ENCODE assay signal across 10 mouse cellular contexts in genomic region chr13:93074147-93074641, GRCm38 (mm10).
DNase-seq lines count a peak whose midpoint lies in the region; ATAC-seq lines count a peak whose summit lies in the region.
"Had no signal": no experiment of that assay in that cellular context is flagged by ENCODE, and none has a peak within 500 bp of the region (broad histone marks: within the 10 kb centered on the region; RNA-seq: fewer than 3 reads in every experiment).

No protein-coding gene starts in this region.

- H3K36me3 ChIP-seq in forebrain, embryonic 14.5 days (ENCODE audit: control insufficient read depth, insufficient read depth, low read length): no peaks in the 10 kb centered on the region
- no peaks in the 10 kb centered on the region for H3K36me3 ChIP-seq in forebrain, embryonic 12.5 days (replicated peaks)
- H3K36me3 ChIP-seq: intestine, embryonic 15.5 days had no signal

- H3K4me3 ChIP-seq in forebrain, embryonic 14.5 days (ENCODE audit: low read depth, low read length): no peak overlapping the region
- no peak overlapping the region for H3K4me3 ChIP-seq in forebrain, embryonic 12.5 days (replicated peaks)
- H3K4me3 ChIP-seq: intestine, embryonic 15.5 days had no signal

- H3K9me3 ChIP-seq in forebrain, embryonic 14.5 days (replicated peaks; ENCODE audit: control insufficient read depth, low read length): 0 out of 2 replicates have a peak, but pooled peaks cover 6% of the 10 kb centered on the region
- H3K9me3 ChIP-seq in forebrain, embryonic 12.5 days: no peaks in the 10 kb centered on the region; the same call in 1 of the 2 replicates
- H3K9me3 ChIP-seq: intestine, embryonic 15.5 days had no signal

- no peak overlapping the region; the same call in 1 of the 2 replicates for H3K9ac ChIP-seq in forebrain, embryonic 14.5 days (ENCODE audit: low read length)
- no peak overlapping the region for H3K9ac ChIP-seq in forebrain, embryonic 12.5 days
- H3K9ac ChIP-seq: intestine, embryonic 15.5 days had no signal

- H3K27ac ChIP-seq in forebrain, embryonic 14.5 days (ENCODE audit: low read depth, low read length): peak overlapping the region; percentile 78
- H3K27ac ChIP-seq in forebrain, embryonic 12.5 days: no peak overlapping the region
- H3K27ac ChIP-seq: intestine, embryonic 15.5 days had no signal

- DNase-seq in forebrain, embryonic 14.5 days (ENCODE audit: low spot score): peak; percentile 56
- peak; percentile 7 for DNase-seq in lung, postnatal 10 days
- no peak for DNase-seq in lung, postnatal 25 days (ENCODE audit: low spot score)
- DNase-seq in layer of hippocampus, postnatal 36 days: peak; percentile 41 to 47
- peak; percentile 23 for DNase-seq in right cerebral cortex, postnatal 14 days
- DNase-seq in T-cell, adult 2 months (ENCODE audit: low spot score): no peak
- DNase-seq in urinary bladder, postnatal 10 days (ENCODE audit: low spot score): no peak
- DNase-seq: spleen, adult 18-20 months had no signal

- 54% methylated on average over 17 of the region's 17 CpGs for WGBS in forebrain, embryonic 14.5 days
- WGBS in forebrain, embryonic 12.5 days: 70% methylated on average over 17 of the region's 17 CpGs

- peak; percentile 54 for ATAC-seq in forebrain, embryonic 14.5 days
- no peak for ATAC-seq in forebrain, embryonic 12.5 days (ENCODE audit: low FRiP score)
- ATAC-seq: intestine, embryonic 15.5 days had no signal

- peak overlapping the region; percentile 18; the same call in 1 of the 2 replicates for H3K4me2 ChIP-seq in forebrain, embryonic 14.5 days (ENCODE audit: low read length)
- H3K4me2 ChIP-seq in forebrain, embryonic 12.5 days: no peak overlapping the region

- no peaks in the 10 kb centered on the region for H3K27me3 ChIP-seq in forebrain, embryonic 14.5 days (replicated peaks; ENCODE audit: control insufficient read depth, insufficient read depth, low read length)
- H3K27me3 ChIP-seq in forebrain, embryonic 12.5 days: no peaks in the 10 kb centered on the region
- H3K27me3 ChIP-seq: intestine, embryonic 15.5 days had no signal

- peaks cover 16% of the 10 kb centered on the region; the same call in 1 of the 2 replicates for H3K4me1 ChIP-seq in forebrain, embryonic 14.5 days (ENCODE audit: control insufficient read depth, insufficient read depth, low read length)
- H3K4me1 ChIP-seq in forebrain, embryonic 12.5 days: peaks cover 20% of the 10 kb centered on the region
- H3K4me1 ChIP-seq: intestine, embryonic 15.5 days had no signal

Comparison
In these comparisons a context has a peak if more than half of its experiments do, and no peak if none do; other contexts are left out.
1. DNase-seq: peak in forebrain, embryonic 14.5 days (single experiment), lung, postnatal 10 days (single experiment), layer of hippocampus, postnatal 36 days (2 of 2) and right cerebral cortex, postnatal 14 days (single experiment); none in lung, postnatal 25 days (single experiment), T-cell, adult 2 months (single experiment) and urinary bladder, postnatal 10 days (single experiment).